Comparison of ENCODE assay signal across 7 mouse cellular contexts in the genomic region with DNA sequence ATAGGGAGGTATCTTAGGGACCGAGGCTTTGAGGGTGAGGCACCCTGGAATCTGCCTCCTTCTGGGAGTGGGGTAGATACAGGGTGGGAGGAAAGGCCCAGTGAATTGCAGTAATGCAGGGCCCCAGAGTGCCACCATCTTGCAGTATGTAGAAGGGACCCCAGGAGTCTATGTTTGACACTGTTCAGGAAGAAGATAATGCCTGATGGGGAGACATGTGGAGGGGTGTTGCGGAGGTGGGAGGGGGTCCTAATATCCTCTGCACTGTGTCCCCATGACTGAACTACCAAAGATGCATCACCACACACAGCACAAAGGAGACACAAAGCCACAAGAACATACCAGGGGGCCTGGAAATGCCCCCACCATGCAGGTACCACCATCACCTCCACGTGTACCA. TPM values are rescaled to one million over a fixed set of nuclear protein-coding genes. Genes with fewer than 3 reads are reported as not detected.
DNase-seq lines count a peak whose midpoint lies in the region; ATAC-seq and TF ChIP-seq lines count a peak whose summit lies in the region.

No protein-coding gene starts in this region.

- H3K9me3 ChIP-seq in lung, embryonic 15.5 days: no peaks in the 10 kb centered on the region
- H3K9me3 ChIP-seq in forebrain, postnatal 0 days (ENCODE audit: low read length): no peaks in the 10 kb centered on the region
- H3K9me3 ChIP-seq in limb, embryonic 15.5 days: no peaks in the 10 kb centered on the region
- no peaks in the 10 kb centered on the region for H3K9me3 ChIP-seq in stomach, postnatal 0 days (ENCODE audit: control insufficient read depth, low read length)

- H3K4me3 ChIP-seq in lung, embryonic 15.5 days: no peak overlapping the region
- H3K4me3 ChIP-seq in forebrain, postnatal 0 days (ENCODE audit: low read depth, low read length): peak overlapping the region; percentile 84
- H3K4me3 ChIP-seq in limb, embryonic 15.5 days: peak overlapping the region; percentile 34
- H3K4me3 ChIP-seq in stomach, postnatal 0 days (ENCODE audit: low read depth, low read length): peak overlapping the region; percentile 26; the same call in 1 of the 2 replicates

- peak overlapping the region; percentile 55 for H3K4me2 ChIP-seq in lung, embryonic 15.5 days
- H3K4me2 ChIP-seq in forebrain, postnatal 0 days (ENCODE audit: low read depth): peak overlapping the region; percentile 72
- peak overlapping the region; percentile 57 for H3K4me2 ChIP-seq in limb, embryonic 15.5 days
- H3K4me2 ChIP-seq in stomach, postnatal 0 days (replicated peaks; ENCODE audit: low read depth): no peak overlapping the region

- TF ChIP-seq EP300 in stomach, postnatal 0 days (optimal IDR thresholded peaks at IDR 0.05): no peak

- peaks cover 16% of the 10 kb centered on the region for H3K4me1 ChIP-seq in lung, embryonic 15.5 days
- peaks cover 49% of the 10 kb centered on the region for H3K4me1 ChIP-seq in forebrain, postnatal 0 days (ENCODE audit: insufficient read depth)
- peaks cover 28% of the 10 kb centered on the region for H3K4me1 ChIP-seq in limb, embryonic 15.5 days
- no peaks in the 10 kb centered on the region for H3K4me1 ChIP-seq in stomach, postnatal 0 days (replicated peaks; ENCODE audit: control insufficient read depth, insufficient read depth)

- 68% methylated on average over 3 of the region's 3 CpGs for WGBS in lung, embryonic 15.5 days
- 61% methylated on average over 3 of the region's 3 CpGs for WGBS in forebrain, postnatal 0 days
- 58% methylated on average over 3 of the region's 3 CpGs for WGBS in limb, embryonic 15.5 days
- WGBS in stomach, postnatal 0 days: 57% methylated on average over 3 of the region's 3 CpGs

- H3K9ac ChIP-seq in lung, embryonic 15.5 days: no peak overlapping the region
- H3K9ac ChIP-seq in forebrain, postnatal 0 days: peak overlapping the region; percentile 98
- H3K9ac ChIP-seq in limb, embryonic 15.5 days: no peak overlapping the region
- H3K9ac ChIP-seq in stomach, postnatal 0 days (ENCODE audit: low read length): no peak overlapping the region

- H3K36me3 ChIP-seq in lung, embryonic 15.5 days: no peaks in the 10 kb centered on the region
- H3K36me3 ChIP-seq in forebrain, postnatal 0 days (ENCODE audit: insufficient read depth): no peaks in the 10 kb centered on the region; the same call in 1 of the 2 replicates
- H3K36me3 ChIP-seq in limb, embryonic 15.5 days: no peaks in the 10 kb centered on the region
- H3K36me3 ChIP-seq in stomach, postnatal 0 days (ENCODE audit: control insufficient read depth, insufficient read depth, low read length): no peaks in the 10 kb centered on the region

- TF ChIP-seq CTCF in forebrain, postnatal 0 days (IDR thresholded peaks at IDR 0.05; ENCODE audit: low read depth): no peak
- TF ChIP-seq CTCF in stomach, postnatal 0 days (IDR thresholded peaks at IDR 0.05; ENCODE audit: low read depth): no peak

- peak; percentile 17; the same call in 1 of the 2 replicates for ATAC-seq in lung, embryonic 15.5 days (ENCODE audit: borderline replicate concordance, extremely low read depth, low FRiP score, low TSS enrichment)
- ATAC-seq in forebrain, postnatal 0 days: peak; percentile 15
- ATAC-seq in limb, embryonic 15.5 days (ENCODE audit: insufficient number of reproducible peaks, low FRiP score, low TSS enrichment, low read depth): no peak
- no peak for ATAC-seq in stomach, postnatal 0 days (ENCODE audit: low FRiP score, low TSS enrichment)

- H3K27ac ChIP-seq in lung, embryonic 15.5 days: no peak overlapping the region
- H3K27ac ChIP-seq in forebrain, postnatal 0 days (ENCODE audit: low read depth, low read length): peak overlapping the region; percentile 96
- no peak overlapping the region for H3K27ac ChIP-seq in limb, embryonic 15.5 days
- no peak overlapping the region for H3K27ac ChIP-seq in stomach, postnatal 0 days (replicated peaks)

- no peak for DNase-seq in lung, postnatal 14 days
- no peak for DNase-seq in forebrain, postnatal 0 days
- no peak for DNase-seq in stomach, postnatal 0 days (ENCODE audit: low spot score)
- no peak for DNase-seq in layer of hippocampus, postnatal 36 days
- DNase-seq in embryo, embryonic 11 days: no peak

- peaks cover 80% of the 10 kb centered on the region for H3K27me3 ChIP-seq in lung, embryonic 15.5 days
- H3K27me3 ChIP-seq in forebrain, postnatal 0 days (ENCODE audit: insufficient read depth, low read length): no peaks in the 10 kb centered on the region
- H3K27me3 ChIP-seq in limb, embryonic 15.5 days: peaks cover 86% of the 10 kb centered on the region
- H3K27me3 ChIP-seq in stomach, postnatal 0 days (ENCODE audit: control insufficient read depth, insufficient read depth, low read length): peaks cover 10% of the 10 kb centered on the region; the same call in 1 of the 2 replicates

RNA-seq across cellular contexts. Expression of gene Atp1a3, which starts 0.4 kb away (rescaled TPM):
- polyA plus RNA-seq in lung, embryonic 15.5 days (2015; fragmentation: Nextera tagmentation; extraction: Ambion mirVana): 0.84 and 1.3 TPM in 2 replicates
- 204 and 256 TPM in 2 replicates for total RNA-seq in forebrain, postnatal 0 days (2014; rRNA removed)
- polyA plus RNA-seq in forebrain, postnatal 0 days (2015; fragmentation: Nextera tagmentation; extraction: Ambion mirVana): 432 and 535 TPM in 2 replicates
- polyA plus RNA-seq in limb, embryonic 15.5 days (2015; fragmentation: Nextera tagmentation; extraction: Ambion mirVana): 0.97 and 1.5 TPM in 2 replicates
- polyA plus RNA-seq in stomach, postnatal 0 days (2015; fragmentation: Nextera tagmentation; extraction: Ambion mirVana): 1.6 and 2.4 TPM in 2 replicates
- total RNA-seq in layer of hippocampus, postnatal 36 days (2021): 1,000 to 10,000 TPM; 2,432 to 2,476 TPM

RNA-seq across cellular contexts. Expression of gene Rabac1, which starts 33.6 kb away (rescaled TPM):
- polyA plus RNA-seq in lung, embryonic 15.5 days (2015; fragmentation: Nextera tagmentation; extraction: Ambion mirVana): 154 and 156 TPM in 2 replicates
- 359 and 362 TPM in 2 replicates for total RNA-seq in forebrain, postnatal 0 days (2014; rRNA removed)
- polyA plus RNA-seq in forebrain, postnatal 0 days (2015; fragmentation: Nextera tagmentation; extraction: Ambion mirVana): 393 and 448 TPM in 2 replicates
- 209 and 233 TPM in 2 replicates for polyA plus RNA-seq in limb, embryonic 15.5 days (2015; fragmentation: Nextera tagmentation; extraction: Ambion mirVana)
- 290 and 293 TPM in 2 replicates for polyA plus RNA-seq in stomach, postnatal 0 days (2015; fragmentation: Nextera tagmentation; extraction: Ambion mirVana)
- total RNA-seq in layer of hippocampus, postnatal 36 days (2021): 100 to 1,000 TPM; 267 to 288 TPM

Comparison
In these comparisons a context has a peak if more than half of its experiments do, and no peak if none do; other contexts are left out.
1. ATAC-seq: peak in lung, embryonic 15.5 days (single experiment) and forebrain, postnatal 0 days (single experiment); none in limb, embryonic 15.5 days (single experiment) and stomach, postnatal 0 days (single experiment).
2. RNA of gene Atp1a3, which starts 0.4 kb away (polyA plus RNA-seq): 432 to 535 TPM in forebrain, postnatal 0 days; 1.6 to 2.4 TPM in stomach, postnatal 0 days, 0.97 to 1.5 TPM in limb, embryonic 15.5 days and 0.84 to 1.3 TPM in lung, embryonic 15.5 days; every median in the first group is over 100 times any median in the second.